Mouse (Mus musculus): ENCODE measurements around the gene 4931406P16Rik. TPM values are rescaled to one million over a fixed set of nuclear protein-coding genes. Genes with fewer than 3 reads are reported as not detected.
"Not testable (repeated sequence)": the region's sequence is repeated elsewhere in the genome, so short reads cannot be mapped to it uniquely, and the experiment has no call there.

Gene 4931406P16Rik
- total RNA-seq, 2 experiments from 2014 or later = 38.5 to 39.1 TPM

- no peak for DNase-seq (ENCODE audit: low spot score in 2 of 2)
Observed at GRCm38 (mm10) chr7:34216474-34216873, 96.9 kb downstream of the 4931406P16Rik start.

DNA sequence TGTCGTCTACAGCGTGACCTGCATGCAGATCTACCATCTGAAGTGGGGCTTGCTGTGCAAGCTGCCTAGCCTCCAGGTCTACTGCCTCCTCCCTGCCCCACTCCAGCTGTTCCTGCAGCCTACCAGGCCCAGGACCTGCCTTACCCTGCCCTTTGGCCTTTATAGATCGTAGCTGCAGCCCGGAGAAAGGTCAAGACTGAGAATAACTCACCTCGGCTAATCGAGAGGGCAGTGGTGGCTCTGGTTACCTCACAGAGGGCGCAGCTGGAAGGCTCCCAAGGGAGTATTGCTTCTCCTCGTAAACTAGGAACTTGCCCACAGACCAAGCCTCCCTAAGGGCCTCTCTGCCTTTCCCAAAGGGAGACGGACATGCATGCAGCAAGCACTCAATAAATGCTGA is 97.9 kb downstream of the 4931406P16Rik start:
- DNase-seq (ENCODE audit: low spot score in 2 of 2) = no peak

- no peak for DNase-seq (ENCODE audit: low spot score in 2 of 2)
Observed at GRCm38 (mm10) chr7:34214644-34215043, 98.7 kb downstream of the 4931406P16Rik start.

DNA sequence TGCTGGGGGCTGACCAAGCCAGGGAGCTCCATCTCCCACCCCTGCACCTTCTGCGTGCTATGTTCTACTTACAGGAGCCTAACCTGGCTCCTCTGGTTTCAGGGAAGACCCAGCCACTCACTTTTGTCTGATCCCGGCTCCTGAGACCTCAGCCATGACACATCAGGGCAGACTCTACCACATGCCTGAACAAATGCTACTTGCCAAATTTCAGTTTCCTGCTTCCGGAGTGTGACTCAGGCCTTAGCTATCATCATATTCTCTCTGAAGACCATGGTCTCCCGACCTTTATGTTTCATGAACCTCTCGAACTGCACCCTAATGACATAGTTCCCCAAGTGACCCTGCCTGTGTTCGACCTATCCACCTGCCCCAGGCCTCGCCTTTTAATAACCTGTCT is 100.1 kb downstream of the 4931406P16Rik start:
- DNase-seq (ENCODE audit: low spot score in 2 of 2) = no peak

- DNase-seq (ENCODE audit: low spot score in 2 of 2) = no peak
Observed at GRCm38 (mm10) chr7:34208027-34208745, 105.2 kb downstream of the 4931406P16Rik start.

DNA sequence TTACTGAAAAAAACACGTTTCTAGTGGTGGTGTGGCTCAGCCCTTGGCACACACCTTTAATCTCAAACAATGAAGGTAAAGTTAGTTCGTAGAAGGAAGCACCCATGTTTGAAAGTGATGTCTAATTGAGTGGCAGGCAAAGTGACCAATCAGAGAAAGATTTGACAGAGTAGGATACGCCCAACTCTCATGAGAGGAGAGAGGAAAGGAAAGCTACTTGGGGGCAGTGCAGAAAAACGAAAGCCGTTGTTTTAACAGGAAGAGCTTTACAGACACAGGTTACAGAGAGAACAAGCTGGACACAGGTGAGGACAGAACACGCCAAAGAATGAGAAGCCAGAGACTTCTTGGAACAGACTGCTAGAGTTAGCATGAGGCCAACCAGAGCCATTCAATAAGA is 107.0 kb downstream of the 4931406P16Rik start:
- DNase-seq (ENCODE audit: low spot score in 2 of 2) = no peak

- not testable (repeated sequence) for DNase-seq (ENCODE audit: low spot score in 2 of 2)
Observed at GRCm38 (mm10) chr7:34202147-34202546, 111.2 kb downstream of the 4931406P16Rik start.

GRCm38 (mm10) chr7:34200829-34201228 is 112.5 kb downstream of the 4931406P16Rik start:
- no peak for DNase-seq (ENCODE audit: low spot score in 2 of 2)

DNA sequence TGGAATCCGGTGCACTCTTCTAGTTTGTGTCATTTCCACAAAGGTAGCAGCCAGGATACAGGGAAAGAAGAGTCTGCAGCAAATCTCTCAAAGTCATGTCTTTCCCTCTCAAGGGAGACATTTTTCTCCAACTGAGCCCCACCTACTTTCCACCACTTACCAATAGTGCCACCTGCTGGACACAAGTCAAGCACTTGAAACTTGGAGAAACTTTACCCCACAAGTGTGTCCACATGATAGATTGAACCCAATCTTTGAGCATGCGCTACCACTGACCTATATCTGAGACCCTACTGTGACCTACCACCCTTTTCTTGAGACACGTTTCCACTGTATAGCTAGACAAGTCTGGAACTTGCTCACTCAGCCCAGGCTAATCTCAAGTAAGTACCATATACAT is 115.0 kb downstream of the 4931406P16Rik start:
- DNase-seq (ENCODE audit: low spot score in 2 of 2) = no peak

DNA sequence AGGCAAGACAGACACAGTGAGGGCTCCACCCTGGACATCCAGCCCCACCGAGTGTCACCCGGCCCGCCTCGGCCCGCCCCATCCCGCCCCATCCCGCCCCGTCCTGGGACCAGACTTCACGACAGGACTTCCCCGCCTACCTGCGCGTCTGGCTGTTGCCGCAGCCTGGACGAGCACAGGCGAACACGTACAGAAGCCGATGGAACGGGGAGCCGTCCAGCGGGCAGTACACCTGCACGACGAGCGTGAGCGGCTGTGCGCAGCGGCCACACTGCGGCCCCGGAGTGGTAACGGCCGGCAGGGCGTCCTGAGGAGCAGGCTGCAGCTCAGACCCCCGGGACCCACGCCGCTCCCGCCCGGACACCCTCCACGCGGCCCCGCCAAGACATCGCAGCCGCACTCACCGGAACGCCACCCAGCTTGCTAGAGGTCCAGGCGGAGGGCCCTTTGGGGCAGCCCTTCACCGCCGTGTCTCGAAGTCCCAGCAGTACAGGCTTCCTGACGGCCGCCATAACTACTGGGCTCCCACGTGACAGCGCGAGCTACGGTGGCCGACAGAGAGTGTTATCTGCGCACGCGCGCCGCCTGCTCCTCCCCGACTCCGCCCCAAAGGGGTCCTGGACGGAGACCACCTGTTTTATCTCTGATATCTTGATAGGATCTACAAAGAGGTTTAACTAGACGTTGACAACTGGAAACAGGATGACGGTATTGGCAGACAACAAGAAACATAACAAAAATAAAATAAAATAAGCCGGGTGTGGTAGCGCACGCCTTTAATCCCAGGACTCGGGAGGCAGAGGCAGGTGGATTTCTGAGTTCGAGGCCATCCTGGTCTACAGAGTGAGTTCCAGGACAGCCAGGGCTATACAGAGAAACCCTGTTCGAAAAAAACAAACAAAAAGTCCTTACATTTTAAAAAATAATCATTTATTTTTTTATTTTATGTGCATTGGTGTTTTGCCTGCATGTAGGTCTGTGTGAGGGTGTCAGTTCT is 116.9 kb downstream of the 4931406P16Rik start, which contains the start of gene Pdcd2l:
TSS of gene Pdcd2l (minus strand) at position 530 of the 997 bp plus-strand sequence.
- DNase-seq (ENCODE audit: low spot score in 2 of 2) = peak; percentile 91 to 93

GRCm38 (mm10) chr7:34195632-34196031 is 117.7 kb downstream of the 4931406P16Rik start:
- DNase-seq (ENCODE audit: low spot score in 2 of 2) = no peak

- DNase-seq (ENCODE audit: low spot score in 2 of 2) = no peak
Observed at GRCm38 (mm10) chr7:34192825-34193224, 120.5 kb downstream of the 4931406P16Rik start.

DNA sequence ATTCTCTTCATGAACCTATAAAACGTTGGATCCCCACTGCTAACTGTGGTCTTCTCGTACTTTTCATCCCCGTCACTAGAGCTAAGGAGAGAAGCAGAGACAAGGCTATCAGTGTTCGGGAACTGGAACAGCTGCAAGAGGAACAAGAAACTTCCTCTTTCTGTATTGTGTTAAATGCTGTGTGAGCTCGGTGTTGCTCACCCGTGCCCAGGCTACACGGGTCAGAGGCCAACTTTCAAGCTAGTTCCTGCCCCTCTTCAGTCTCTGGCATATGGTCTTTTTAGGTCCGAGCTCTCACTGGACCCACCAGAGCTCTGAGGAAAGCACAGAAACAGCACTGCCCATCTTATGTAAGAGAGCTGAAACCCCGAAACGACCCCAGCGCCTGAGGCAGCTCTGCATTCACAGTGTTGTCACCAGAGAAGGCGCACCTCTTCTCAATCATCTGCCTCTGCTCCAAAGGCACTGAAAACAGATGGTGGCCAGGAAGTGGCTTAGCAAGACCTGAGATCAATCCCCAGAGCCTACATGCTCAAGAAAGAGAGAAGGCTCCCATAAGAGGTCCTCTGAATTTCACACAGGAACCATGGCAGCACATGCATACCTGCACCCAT is 123.9 kb downstream of the 4931406P16Rik start:
- no peak for DNase-seq (ENCODE audit: low spot score in 2 of 2)

Other genes starting within 250 kb of the 4931406P16Rik start
- gene Scgb1b30, start 218.1 kb downstream of the 4931406P16Rik start, total RNA-seq (2021) = not detected
- 10 to 100 TPM in 1 of 2 experiments, 1 to 10 TPM in 1; 9.7 to 11.3 TPM for gene Wtip, start 180.3 kb downstream of the 4931406P16Rik start, total RNA-seq (2021)
- gene Uba2, start 144.0 kb downstream of the 4931406P16Rik start, total RNA-seq (2021) = 10 to 100 TPM; 82.9 to 92.9 TPM
- 10 to 100 TPM; 20.6 to 24.0 TPM for gene Pdcd2l, start 116.9 kb downstream of the 4931406P16Rik start, total RNA-seq (2021)
- gene Gpi1, start 83.2 kb downstream of the 4931406P16Rik start, total RNA-seq (2021) = 100 to 1,000 TPM; 662 to 699 TPM
- not detected for gene Gm6096, start 62.5 kb downstream of the 4931406P16Rik start, total RNA-seq (2021)
- 10 to 100 TPM; 82.1 to 94.8 TPM for gene Lsm14a, start 79.8 kb upstream of the 4931406P16Rik start, total RNA-seq (2021)